In genomic region chr12:100501261-100501660, GRCm38 (mm10) we compare ENCODE assay signal across 13 mouse cellular contexts. TPM values are rescaled to one million over a fixed set of nuclear protein-coding genes. Genes with fewer than 3 reads are reported as not detected.
DNase-seq lines count a peak whose midpoint lies in the region; ATAC-seq lines count a peak whose summit lies in the region.
"Had no signal": no experiment of that assay in that cellular context is flagged by ENCODE, and none has a peak within 500 bp of the region (broad histone marks: within the 10 kb centered on the region; RNA-seq: fewer than 3 reads in every experiment).

No protein-coding gene starts in this region.

- peak; percentile 50 for DNase-seq in lung, postnatal 36 days
- DNase-seq in lung, postnatal 14 days, result no peak
- peak; percentile 67 for DNase-seq in thymus, postnatal 25 days
- DNase-seq in gastrocnemius, adult 8-10 months (ENCODE audit: low spot score in 2 of 2), result no peak
- DNase-seq in liver, embryonic 11.5 days (ENCODE audit: low spot score), result no peak
- no peak for DNase-seq in yolk sac, embryonic 10.5 days (ENCODE audit: low spot score)
- DNase-seq: cerebellum, adult 18-20 months; heart, postnatal 4 days; liver had no signal

- H3K27ac ChIP-seq in liver, embryonic 11.5 days (ENCODE audit: low read depth, low read length), result no peak overlapping the region
- H3K27ac ChIP-seq: left cerebral cortex, adult 2 months had no signal

- H3K4me3 ChIP-seq in liver, embryonic 11.5 days (ENCODE audit: low read depth, low read length), result no peak overlapping the region
- H3K4me3 ChIP-seq: left cerebral cortex, adult 2 months had no signal

- H3K4me2 ChIP-seq in liver, embryonic 11.5 days, result no peak overlapping the region

- no peak overlapping the region for H3K9ac ChIP-seq in liver, embryonic 11.5 days (ENCODE audit: low read depth, low read length)

- H3K27me3 ChIP-seq in liver, embryonic 11.5 days (replicated peaks; ENCODE audit: control insufficient read depth, insufficient read depth, low read length), result no peaks in the 10 kb centered on the region

- H3K9me3 ChIP-seq in liver, embryonic 11.5 days (ENCODE audit: control insufficient read depth, low read length), result no peaks in the 10 kb centered on the region

- peak; percentile 91 for ATAC-seq in activated CD4-positive, CD25-positive, alpha-beta regulatory T cell, adult 4 months
- peak; percentile 55 for ATAC-seq in megakaryocyte progenitor cell, adult 5-6 weeks (replicated peaks; ENCODE audit: poor library complexity)
- ATAC-seq in liver, embryonic 11.5 days (replicated peaks; ENCODE audit: low FRiP score), result no peak
- ATAC-seq: intestine, postnatal 0 days had no signal

- H3K4me1 ChIP-seq in liver, embryonic 11.5 days (replicated peaks; ENCODE audit: control insufficient read depth, insufficient read depth, low read length), result peaks cover 19% of the 10 kb centered on the region

- H3K36me3 ChIP-seq in liver, embryonic 11.5 days (ENCODE audit: control insufficient read depth, insufficient read depth, low read length), result peaks cover 9% of the 10 kb centered on the region; the same call in 1 of the 2 replicates

- WGBS in liver, embryonic 11.5 days, result 61% methylated on average over 4 of the region's 4 CpGs

RNA-seq across cellular contexts. Expression of gene Ttc7b, which starts 19.4 kb away (rescaled TPM):
- polyA plus RNA-seq in activated CD4-positive, CD25-positive, alpha-beta regulatory T cell, adult 4 months (2017; shearing (Covaris generic)), result 1 to 10 TPM; 3.1 to 3.2 TPM
- total RNA-seq in megakaryocyte progenitor cell, adult 5-6 weeks (2015), result 24.3 and 28.8 TPM in 2 replicates
- 13.3 and 16.5 TPM in 2 replicates for total RNA-seq in megakaryocyte progenitor cell, adult 5-6 weeks (2017)
- 100 to 1,000 TPM; 134 to 191 (median 150) TPM for total RNA-seq in gastrocnemius, adult 8-10 months (2022)
- 5.6 and 6.2 TPM in 2 replicates for polyA plus RNA-seq in liver, embryonic 11.5 days (2014; fragmentation: Nextera tagmentation; extraction: Ambion mirVana)

Comparison
In these comparisons a context has a peak if more than half of its experiments do, and no peak if none do; other contexts are left out.
1. DNase-seq: peak in lung, postnatal 36 days (single experiment) and thymus, postnatal 25 days (single experiment); none in lung, postnatal 14 days (single experiment), gastrocnemius, adult 8-10 months (0 of 2), liver, embryonic 11.5 days (single experiment) and yolk sac, embryonic 10.5 days (single experiment).
2. RNA of gene Ttc7b, which starts 19.4 kb away (total RNA-seq): 134 to 191 TPM in gastrocnemius, adult 8-10 months; 13.3 to 28.8 TPM in megakaryocyte progenitor cell, adult 5-6 weeks; every median in the first group is over 4 times any median in the second.